Mouse (Mus musculus) gastrocnemius, postnatal 10 days (tissue): ENCODE results near the gene Nmur1. TPM values are rescaled to one million over a fixed set of nuclear protein-coding genes. Genes with fewer than 3 reads are reported as not detected.
A peak's percentile ranks its signal among the peaks of the same experiment; 100 is the strongest.

Source experiments
- DNase-seq: peaks from one replicate; pipeline ENCODE4 v3.0.0; 2021; ENCODE audit warnings: mixed read lengths
- total RNA-seq, 2 experiments: library from RNA; stranded (reverse); gene quantifications; 2 replicates each; pipeline ENCODE4 v1.2.3; 2021

The Nmur1 gene
- total RNA-seq, 2 experiments from 2014 or later, result not detected

DNA sequence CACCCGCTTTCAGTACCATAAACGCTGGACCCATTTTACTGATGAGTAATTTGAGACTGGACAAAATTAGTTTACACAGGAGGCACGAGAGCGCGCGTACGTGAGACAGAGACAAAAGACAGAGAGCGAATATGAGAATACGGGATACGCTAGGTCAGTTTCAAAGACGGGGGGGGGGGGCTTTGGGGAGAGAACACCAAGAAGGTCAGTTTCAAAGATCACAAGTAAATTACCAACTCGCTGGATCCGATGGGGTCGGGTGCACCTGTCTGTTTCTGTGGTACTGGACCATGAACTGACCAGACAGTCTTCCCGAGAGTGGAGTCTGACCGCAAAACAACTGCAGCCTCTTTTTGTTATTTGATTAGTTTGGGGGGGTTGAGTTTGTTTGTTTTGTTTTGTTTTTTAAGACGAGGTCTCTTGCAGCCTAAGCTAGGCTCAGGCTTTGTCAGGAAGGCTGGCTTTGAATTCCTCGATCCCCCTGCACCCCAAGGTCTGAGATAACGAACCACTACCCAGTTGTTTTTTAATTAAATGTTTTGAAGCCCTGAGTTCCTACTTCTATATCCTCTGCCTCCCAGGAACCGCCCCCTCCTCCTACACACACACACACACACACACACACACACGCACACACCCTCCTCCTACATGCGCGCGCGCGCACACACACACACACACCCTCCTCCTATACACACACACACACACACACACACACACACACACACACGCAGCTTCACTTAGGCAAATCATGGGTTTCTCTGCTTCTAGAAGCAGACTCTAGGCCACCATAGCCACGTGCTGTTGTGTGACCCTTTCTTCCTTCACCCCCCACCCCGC, 15.1 kb upstream of the Nmur1 start:
- DNase-seq, result peak; percentile 46

DNA sequence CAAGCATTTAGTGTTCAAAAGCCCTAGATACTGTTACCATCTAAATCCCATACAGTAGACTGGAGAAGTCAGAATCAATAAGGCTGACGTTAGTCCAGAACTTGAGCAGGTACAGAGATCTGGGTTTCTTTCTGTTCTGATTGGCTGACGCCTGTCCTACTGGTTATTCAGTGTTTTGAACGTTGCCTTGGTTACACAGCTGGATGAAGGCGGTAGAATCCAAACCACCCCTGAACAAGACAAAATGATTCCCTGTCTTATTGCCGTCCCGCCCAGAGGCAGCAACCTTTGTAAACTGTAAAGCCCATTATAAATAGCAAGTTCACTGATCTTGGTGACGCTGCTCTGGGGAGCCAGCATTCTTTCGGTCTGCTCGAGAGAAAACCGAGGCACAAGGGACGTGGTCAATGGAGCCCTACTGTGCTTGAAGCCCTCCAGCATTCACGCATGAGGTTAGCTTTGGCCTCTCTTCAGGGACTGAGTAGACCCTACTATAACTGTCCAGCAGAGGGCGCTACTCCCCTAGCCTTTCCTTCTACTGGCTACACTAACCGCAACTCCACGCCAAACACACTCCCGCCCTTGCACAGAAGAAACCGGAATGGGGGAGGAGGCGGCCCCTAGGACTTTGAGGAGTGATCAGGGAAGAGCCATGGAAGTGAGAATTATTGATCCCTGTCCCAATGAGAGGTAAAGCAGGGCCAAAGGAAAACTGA, 14.3 kb upstream of the Nmur1 start:
- peak; percentile 96 for DNase-seq

- no peak for DNase-seq
These were observed 13.6 kb upstream of the Nmur1 start for GRCm38 (mm10) chr1:86439487-86440170.

DNA sequence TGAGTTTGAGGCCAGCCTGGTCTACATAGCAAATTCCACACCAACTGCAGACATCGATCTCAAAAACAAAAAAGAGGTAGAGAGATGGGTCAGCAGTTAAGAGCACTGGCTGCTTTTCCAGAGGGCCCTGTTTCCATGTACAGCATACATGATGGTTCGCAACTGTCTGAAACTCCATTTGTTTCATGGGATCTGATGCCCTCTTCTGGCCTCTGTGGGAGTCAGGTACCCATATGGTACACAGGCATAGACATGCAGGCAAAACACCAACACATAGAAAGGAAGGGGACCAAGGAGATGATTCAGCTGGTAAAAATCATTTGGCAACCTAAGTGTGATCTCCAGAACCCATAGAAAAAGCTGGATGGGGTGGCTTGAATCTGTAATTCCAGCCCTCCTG, 12.5 kb upstream of the Nmur1 start:
- DNase-seq, result no peak

GRCm38 (mm10) chr1:86438014-86438319, 11.9 kb upstream of the Nmur1 start:
- DNase-seq, result no peak

- no peak for DNase-seq
These were observed 11.4 kb upstream of the Nmur1 start for GRCm38 (mm10) chr1:86437219-86438013.

DNA sequence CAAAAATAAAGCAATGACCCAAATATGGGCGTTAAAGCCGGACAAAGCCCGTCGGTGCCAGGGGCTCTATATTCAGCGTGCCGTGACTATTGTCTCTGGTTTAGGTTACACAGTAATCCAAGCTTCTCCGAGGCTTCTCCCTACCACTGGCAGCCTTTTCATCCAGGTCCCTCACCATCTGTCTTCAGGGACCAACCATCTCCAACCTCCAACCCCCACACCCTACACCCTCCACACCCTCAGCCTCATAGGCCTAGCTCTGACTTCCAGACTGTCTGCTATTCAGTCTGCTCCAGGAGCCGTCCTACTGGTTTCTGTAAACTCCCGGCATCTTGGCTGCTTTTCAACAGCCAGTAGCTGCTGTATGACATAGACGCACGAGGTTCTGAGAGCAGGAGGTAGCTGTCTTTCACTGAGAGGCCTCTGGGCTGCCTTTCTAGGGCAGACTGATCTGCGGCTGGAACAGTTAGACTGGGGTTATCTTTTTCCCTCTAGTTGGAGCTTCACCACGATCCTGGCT, 9.3 kb upstream of the Nmur1 start:
- DNase-seq, result peak; percentile 52

DNA sequence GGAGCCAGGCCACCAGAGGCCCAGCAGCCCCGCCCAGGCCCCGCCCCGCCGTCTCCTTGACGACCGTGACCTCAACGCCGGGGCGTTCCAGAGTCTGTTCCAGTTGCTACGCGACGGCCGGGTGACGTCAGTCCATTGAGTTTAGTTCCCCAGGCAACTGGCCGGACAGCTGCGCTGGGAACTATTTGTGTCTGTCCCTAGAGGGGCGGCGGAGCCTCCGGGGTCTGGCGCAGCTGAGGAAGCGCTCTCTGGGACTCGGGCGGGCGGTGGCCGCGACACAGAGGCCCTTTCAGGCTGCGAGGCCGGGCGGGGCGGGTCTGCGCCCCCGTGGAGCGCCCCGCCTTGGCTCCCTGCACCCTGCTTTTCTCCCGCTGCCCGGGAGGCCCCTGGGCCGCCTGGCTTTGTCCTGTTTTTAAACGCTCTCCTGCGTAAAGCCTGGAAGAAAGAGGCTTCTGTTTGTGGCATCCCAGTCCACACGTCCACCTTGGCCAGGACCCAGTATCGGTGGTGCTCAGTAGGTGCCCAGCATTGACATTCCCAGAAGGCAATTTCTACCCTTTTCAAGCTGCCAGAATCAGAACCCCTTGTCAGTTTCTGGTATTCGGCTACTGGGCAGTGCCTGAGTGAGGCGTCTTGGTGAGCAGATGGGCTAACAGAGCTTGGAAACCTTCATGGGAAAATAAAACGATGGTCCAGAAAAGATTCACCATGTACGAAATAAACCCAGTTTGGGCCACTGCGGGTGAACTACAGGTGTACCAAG, 8.6 kb upstream of the Nmur1 start:
- DNase-seq, result peak; percentile 99

- DNase-seq, result peak; percentile 64
These were observed 8.0 kb upstream of the Nmur1 start for GRCm38 (mm10) chr1:86434001-86434400.

DNA sequence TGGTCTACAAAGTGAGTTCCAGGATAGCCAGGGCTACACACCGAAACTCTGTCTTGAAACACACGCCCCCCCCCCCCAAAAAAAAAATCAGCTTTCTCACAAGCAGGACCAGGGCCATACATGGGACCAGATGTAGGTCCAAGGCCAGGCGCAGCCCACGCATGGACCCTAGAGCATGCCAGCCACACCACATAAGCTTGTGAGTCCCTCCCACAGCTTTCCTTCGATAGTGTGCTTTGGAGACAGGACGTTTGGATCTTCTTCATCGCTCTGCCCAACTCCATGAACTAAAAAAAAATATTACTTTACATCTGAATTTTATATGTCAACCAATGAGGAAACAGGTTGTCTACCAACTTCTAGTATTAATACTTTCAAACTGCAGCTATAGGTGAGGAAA, 7.3 kb upstream of the Nmur1 start:
- DNase-seq, result no peak

GRCm38 (mm10) chr1:86432778-86433177, 6.8 kb upstream of the Nmur1 start:
- DNase-seq, result no peak

- DNase-seq, result peak; percentile 70
These were observed 4.0 kb upstream of the Nmur1 start for GRCm38 (mm10) chr1:86430056-86430455.

DNA sequence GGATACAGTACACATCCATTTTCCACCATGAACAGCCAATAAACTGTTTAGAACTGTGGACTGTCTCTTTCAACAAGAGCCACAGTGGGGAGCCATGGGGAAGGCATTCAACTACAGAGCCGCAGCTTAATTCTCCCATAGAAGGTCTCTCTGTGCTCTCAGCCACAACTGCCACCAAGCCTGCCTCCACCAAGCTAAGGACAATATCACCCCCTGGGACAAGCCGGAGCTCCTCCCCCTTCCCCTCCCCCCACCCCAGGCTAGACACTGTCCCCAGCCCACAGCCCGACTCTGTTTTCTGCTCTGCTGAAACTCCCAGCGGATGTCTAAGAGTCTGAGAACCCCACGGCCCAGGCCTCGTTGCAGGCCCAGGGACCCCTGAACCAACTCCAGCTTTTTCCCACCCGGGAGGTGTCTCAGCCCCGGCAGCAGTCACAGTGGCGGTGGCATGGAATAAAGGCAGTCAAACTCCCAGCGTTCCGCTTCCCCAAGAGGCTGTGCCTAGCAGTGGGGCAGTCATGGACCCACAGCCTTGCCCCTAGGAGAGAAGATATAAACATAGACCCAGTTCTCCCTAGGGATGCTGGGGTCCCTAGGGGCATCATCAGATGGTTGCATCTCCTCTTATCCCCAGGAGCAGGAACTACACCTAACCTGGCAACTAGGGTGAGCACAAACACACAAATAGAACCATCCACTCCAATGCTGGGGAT, 1.0 kb downstream of the Nmur1 start:
- no peak for DNase-seq

DNA sequence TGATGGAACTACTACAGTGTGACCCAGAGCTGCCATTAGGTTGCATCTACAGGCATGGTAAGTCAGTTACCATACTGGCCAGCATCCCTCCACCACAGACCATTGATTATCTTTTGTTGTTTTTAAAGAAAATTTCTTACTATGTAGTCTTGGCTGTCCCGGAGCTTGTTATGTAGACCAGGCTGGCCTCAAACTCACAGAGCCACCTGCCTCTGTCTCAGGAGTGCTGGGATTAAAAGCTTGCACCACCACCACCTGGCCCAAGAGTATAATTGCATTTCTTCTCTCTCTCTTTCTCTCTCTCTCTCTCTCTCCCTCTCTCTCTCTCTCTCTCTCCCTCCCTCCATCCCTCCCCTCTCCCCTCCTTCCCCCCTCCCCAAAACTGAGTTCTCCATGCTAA, 1.7 kb downstream of the Nmur1 start:
- no peak for DNase-seq

DNA sequence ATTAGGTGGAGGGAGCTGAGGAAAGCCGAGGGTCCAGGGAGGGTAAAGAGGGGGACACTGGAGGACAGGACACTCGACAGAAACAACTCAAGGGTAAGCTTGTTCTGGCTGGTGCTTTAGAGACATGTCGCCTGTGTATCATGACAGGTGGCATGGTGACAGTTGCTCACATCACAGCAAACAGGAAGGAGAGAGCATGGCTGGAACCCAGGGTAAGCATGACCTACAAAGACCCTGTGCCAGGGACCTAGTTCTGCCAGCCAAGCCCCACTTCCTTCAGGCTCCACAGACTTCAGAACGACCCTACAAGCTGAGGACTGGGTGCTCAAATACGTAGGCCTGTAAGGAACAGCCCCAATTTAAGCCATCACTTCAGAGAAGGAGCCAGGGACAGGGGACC, 2.1 kb downstream of the Nmur1 start:
- no peak for DNase-seq

- DNase-seq, result no peak
These were observed 5.0 kb downstream of the Nmur1 start for GRCm38 (mm10) chr1:86421007-86421406.

- no peak for DNase-seq
These were observed 9.7 kb downstream of the Nmur1 start for GRCm38 (mm10) chr1:86416321-86416720.

DNA sequence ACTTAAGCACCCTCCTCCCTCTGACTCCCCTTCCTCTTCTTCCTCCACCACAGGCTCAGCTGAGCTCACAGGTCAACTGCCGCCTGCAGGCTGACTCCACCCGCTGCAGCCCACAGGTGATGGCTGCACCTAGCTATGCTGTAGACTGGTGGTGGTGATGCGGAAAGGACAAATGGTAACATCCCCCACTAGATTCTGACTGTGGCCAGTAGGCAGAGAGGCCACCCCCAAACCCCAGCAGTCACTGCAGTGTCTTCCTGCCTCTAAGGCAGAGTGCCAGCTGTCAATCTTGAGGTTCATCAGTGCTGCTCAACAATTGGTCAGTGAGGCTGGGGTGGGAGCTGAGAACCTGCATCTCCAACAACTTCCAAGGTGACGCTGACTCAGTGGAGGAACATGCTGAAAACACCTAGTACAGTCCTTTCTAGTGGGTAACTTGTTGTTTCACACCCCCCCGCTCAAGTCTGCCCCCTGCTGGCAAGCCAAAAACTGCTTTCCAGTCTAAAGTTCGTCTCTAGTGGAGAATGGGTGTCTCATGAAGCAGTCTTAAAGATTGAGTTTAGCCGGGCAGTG, 10.3 kb downstream of the Nmur1 start:
- DNase-seq, result peak; percentile 41

- no peak for DNase-seq
These were observed 10.9 kb downstream of the Nmur1 start for GRCm38 (mm10) chr1:86415144-86415543.

- no peak for DNase-seq
These were observed 11.3 kb downstream of the Nmur1 start for GRCm38 (mm10) chr1:86414715-86415114.
